Mouse (Mus musculus) adrenal gland, postnatal 4 days (tissue): ENCODE measurements at regions not wholly inside any gene's neighbourhood (a gene's known extent, or its start where the extent isn't known, plus 50 kb on each side); places are given as distances from the start of the nearest gene placed in this dataset.
"Not testable (repeated sequence)": the region's sequence is repeated elsewhere in the genome, so short reads cannot be mapped to it uniquely, and the experiment has no call there.

Experiments used
- DNase-seq, 2 experiments: peaks; one replicate each; pipeline ENCODE4 v3.0.0; 2021 to 2022; ENCODE audit warnings: low spot score in 2 of 2, mixed read lengths in 2 of 2

GRCm38 (mm10) chrX:50602881-50603280, 174.6 kb upstream of the Olfr1324 start:
- not testable (repeated sequence) for DNase-seq

- not testable (repeated sequence) for DNase-seq
Measured at GRCm38 (mm10) chrX:50602461-50602875, 174.2 kb upstream of the Olfr1324 start.

GRCm38 (mm10) chrX:50600262-50600661, 172.0 kb upstream of the Olfr1324 start:
- DNase-seq: not testable (repeated sequence)

GRCm38 (mm10) chrX:50599780-50600179, 171.5 kb upstream of the Olfr1324 start:
- DNase-seq: no peak

- DNase-seq: not testable (repeated sequence)
Measured at GRCm38 (mm10) chrX:50597626-50598025, 169.3 kb upstream of the Olfr1324 start.

- no peak for DNase-seq
Measured at GRCm38 (mm10) chrX:50597105-50597504, 168.8 kb upstream of the Olfr1324 start.

- not testable (repeated sequence) for DNase-seq
Measured at GRCm38 (mm10) chrX:50594976-50595375, 166.7 kb upstream of the Olfr1324 start.

GRCm38 (mm10) chrX:50591477-50591876, 163.2 kb upstream of the Olfr1324 start:
- no peak for DNase-seq

- no peak for DNase-seq
Measured at GRCm38 (mm10) chrX:50590673-50591341, 162.5 kb upstream of the Olfr1324 start.

- no peak for DNase-seq
Measured at GRCm38 (mm10) chrX:50588892-50589291, 160.6 kb upstream of the Olfr1324 start.

- no peak for DNase-seq
Measured at GRCm38 (mm10) chrX:50583741-50584580, 155.7 kb upstream of the Olfr1324 start.

GRCm38 (mm10) chrX:50580200-50580599, 151.9 kb upstream of the Olfr1324 start:
- DNase-seq: no peak

GRCm38 (mm10) chrX:50576824-50577223, 148.5 kb upstream of the Olfr1324 start:
- no peak for DNase-seq

- not testable (repeated sequence) for DNase-seq
Measured at GRCm38 (mm10) chrX:50572191-50573095, 144.1 kb upstream of the Olfr1324 start.

- no peak for DNase-seq
Measured at GRCm38 (mm10) chrX:50569087-50569486, 140.8 kb upstream of the Olfr1324 start.

GRCm38 (mm10) chrX:50566345-50566744, 138.0 kb upstream of the Olfr1324 start:
- peak in 1 of 2 experiments; percentile 54 for DNase-seq

- DNase-seq: not testable (repeated sequence)
Measured at GRCm38 (mm10) chrX:50565031-50565430, 136.7 kb upstream of the Olfr1324 start.

- DNase-seq: no peak
Measured at GRCm38 (mm10) chrX:50560915-50561314, 132.6 kb upstream of the Olfr1324 start.

- no peak for DNase-seq
Measured at GRCm38 (mm10) chrX:50550297-50550696, 122.0 kb upstream of the Olfr1324 start.

GRCm38 (mm10) chrX:50549713-50550112, 121.4 kb upstream of the Olfr1324 start:
- no peak for DNase-seq

GRCm38 (mm10) chrX:50537785-50538159, 109.5 kb upstream of the Olfr1324 start:
- not testable (repeated sequence) for DNase-seq
